Mouse (Mus musculus): ENCODE results near the gene Gm20388. TPM values are rescaled to one million over a fixed set of nuclear protein-coding genes. Genes with fewer than 3 reads are reported as not detected.

Gm20388 gene
- polyA plus RNA-seq, 1 experiment from 2014 or later: not detected

GRCm38 (mm10) chr8:120261338-120262120 is 350.9 kb downstream of the Gm20388 start:
- Histone ChIP-seq H3K4me1 (peaks cover 54% of the 10 kb centered on the region), H3K27me3 (replicated peaks) (peaks cover 13% of the 10 kb centered on the region; the same call in 1 of the 2 replicates), H3K4me2 (no peak overlapping the region), H3K4me3 (no peak overlapping the region), H3K9me3 (no peaks in the 10 kb centered on the region), H3K36me3 (no peaks in the 10 kb centered on the region), H3K27ac (replicated peaks) (0 out of 2 replicates have a peak overlapping the region, but pooled peaks have one; percentile 39), H3K9ac (0 out of 2 replicates have a peak overlapping the region, but pooled peaks have one; percentile 12)
- ATAC-seq (ENCODE audit: extremely low read depth, insufficient number of reproducible peaks, low FRiP score, low TSS enrichment): no peak
- WGBS: 52% methylated on average over 21 of the region's 21 CpGs

GRCm38 (mm10) chr8:120263879-120264278 is 353.2 kb downstream of the Gm20388 start:
- Histone ChIP-seq H3K4me3 (no peak overlapping the region), H3K4me2 (no peak overlapping the region), H3K36me3 (no peaks in the 10 kb centered on the region), H3K27ac (replicated peaks) (peak overlapping the region; percentile 82; the same call in 1 of the 2 replicates), H3K27me3 (replicated peaks) (peaks cover 13% of the 10 kb centered on the region; the same call in 1 of the 2 replicates), H3K9me3 (no peaks in the 10 kb centered on the region), H3K9ac (0 out of 2 replicates have a peak overlapping the region, but pooled peaks have one; percentile 69), H3K4me1 (peaks cover 61% of the 10 kb centered on the region)
- 84% methylated on average over 5 of the region's 5 CpGs for WGBS
- no peak for ATAC-seq (ENCODE audit: extremely low read depth, insufficient number of reproducible peaks, low FRiP score, low TSS enrichment)

- Histone ChIP-seq H3K4me1 (peaks cover 65% of the 10 kb centered on the region), H3K36me3 (no peaks in the 10 kb centered on the region), H3K27ac (replicated peaks) (peak overlapping the region; percentile 82), H3K27me3 (replicated peaks) (peaks cover 13% of the 10 kb centered on the region; the same call in 1 of the 2 replicates), H3K9me3 (no peaks in the 10 kb centered on the region), H3K4me2 (peak overlapping the region; percentile 61), H3K4me3 (peak overlapping the region; percentile 38), H3K9ac (peak overlapping the region; percentile 69)
- 29% methylated on average over 13 of the region's 13 CpGs for WGBS
- ATAC-seq (ENCODE audit: extremely low read depth, insufficient number of reproducible peaks, low FRiP score, low TSS enrichment): no peak; the same call in 1 of the 2 replicates
Observed at GRCm38 (mm10) chr8:120264388-120264943, 353.8 kb downstream of the Gm20388 start.

GRCm38 (mm10) chr8:120264944-120265453 is 354.4 kb downstream of the Gm20388 start:
- Histone ChIP-seq H3K4me1 (peaks cover 65% of the 10 kb centered on the region), H3K9me3 (no peaks in the 10 kb centered on the region), H3K36me3 (no peaks in the 10 kb centered on the region), H3K4me3 (peak overlapping the region; percentile 38), H3K27ac (replicated peaks) (peak overlapping the region; percentile 82), H3K27me3 (replicated peaks) (peaks cover 13% of the 10 kb centered on the region; the same call in 1 of the 2 replicates), H3K9ac (peak overlapping the region; percentile 69), H3K4me2 (peak overlapping the region; percentile 61)
- 4% methylated on average over 16 of the region's 16 CpGs for WGBS
- peak; percentile 27 for ATAC-seq (ENCODE audit: extremely low read depth, insufficient number of reproducible peaks, low FRiP score, low TSS enrichment)

GRCm38 (mm10) chr8:120265471-120265870 is 354.8 kb downstream of the Gm20388 start:
- Histone ChIP-seq H3K27me3 (replicated peaks) (peaks cover 13% of the 10 kb centered on the region; the same call in 1 of the 2 replicates), H3K9me3 (no peaks in the 10 kb centered on the region), H3K36me3 (no peaks in the 10 kb centered on the region), H3K4me1 (peaks cover 67% of the 10 kb centered on the region), H3K4me2 (peak overlapping the region; percentile 61), H3K9ac (peak overlapping the region; percentile 69), H3K4me3 (no peak overlapping the region), H3K27ac (replicated peaks) (peak overlapping the region; percentile 82)
- 14% methylated on average over 4 of the region's 4 CpGs for WGBS
- 0 out of 2 replicates have a peak, but pooled peaks have one; percentile 19 for ATAC-seq (ENCODE audit: extremely low read depth, insufficient number of reproducible peaks, low FRiP score, low TSS enrichment)

GRCm38 (mm10) chr8:120268541-120268980 is 357.9 kb downstream of the Gm20388 start:
- Histone ChIP-seq H3K4me1 (peaks cover 50% of the 10 kb centered on the region), H3K9me3 (no peaks in the 10 kb centered on the region), H3K4me3 (no peak overlapping the region), H3K9ac (peak overlapping the region; percentile 10; the same call in 1 of the 2 replicates), H3K27ac (replicated peaks) (no peak overlapping the region), H3K36me3 (no peaks in the 10 kb centered on the region), H3K4me2 (no peak overlapping the region), H3K27me3 (replicated peaks) (peaks cover 6% of the 10 kb centered on the region; the same call in 1 of the 2 replicates)
- no peak for ATAC-seq (ENCODE audit: extremely low read depth, insufficient number of reproducible peaks, low FRiP score, low TSS enrichment)
- 52% methylated on average over 19 of the region's 19 CpGs for WGBS

- no peak overlapping the region for H3K27ac ChIP-seq (replicated peaks)
- no peaks in the 10 kb centered on the region for H3K9me3 ChIP-seq
- peaks cover 44% of the 10 kb centered on the region for H3K4me1 ChIP-seq
- 79% methylated on average over 13 of the region's 13 CpGs for WGBS
- no peaks in the 10 kb centered on the region; the same call in 1 of the 2 replicates for H3K27me3 ChIP-seq (replicated peaks)
- ATAC-seq (ENCODE audit: extremely low read depth, insufficient number of reproducible peaks, low FRiP score, low TSS enrichment): no peak
- H3K36me3 ChIP-seq: no peaks in the 10 kb centered on the region
- no peak overlapping the region for H3K4me3 ChIP-seq
- H3K9ac ChIP-seq: no peak overlapping the region
- no peak overlapping the region for H3K4me2 ChIP-seq
Observed at GRCm38 (mm10) chr8:120270449-120270848, 359.8 kb downstream of the Gm20388 start.

GRCm38 (mm10) chr8:120273430-120273829 is 362.8 kb downstream of the Gm20388 start:
- no peak for ATAC-seq (ENCODE audit: extremely low read depth, insufficient number of reproducible peaks, low FRiP score, low TSS enrichment)
- H3K4me1 ChIP-seq: peaks cover 48% of the 10 kb centered on the region
- no peak overlapping the region for H3K27ac ChIP-seq (replicated peaks)
- no peak overlapping the region for H3K9ac ChIP-seq
- no peak overlapping the region for H3K4me2 ChIP-seq
- no peaks in the 10 kb centered on the region; the same call in 1 of the 2 replicates for H3K27me3 ChIP-seq (replicated peaks)
- no peaks in the 10 kb centered on the region for H3K36me3 ChIP-seq
- H3K9me3 ChIP-seq: no peaks in the 10 kb centered on the region
- 74% methylated on average over 4 of the region's 4 CpGs for WGBS
- no peak overlapping the region for H3K4me3 ChIP-seq

- H3K9ac ChIP-seq: peak overlapping the region; percentile 80
- H3K27me3 ChIP-seq (replicated peaks): no peaks in the 10 kb centered on the region; the same call in 1 of the 2 replicates
- no peaks in the 10 kb centered on the region for H3K9me3 ChIP-seq
- H3K27ac ChIP-seq (replicated peaks): peak overlapping the region; percentile 94
- peak overlapping the region; percentile 82 for H3K4me2 ChIP-seq
- peak; percentile 80 for ATAC-seq (ENCODE audit: extremely low read depth, insufficient number of reproducible peaks, low FRiP score, low TSS enrichment)
- no peaks in the 10 kb centered on the region for H3K36me3 ChIP-seq
- H3K4me3 ChIP-seq: peak overlapping the region; percentile 53
- H3K4me1 ChIP-seq: peaks cover 59% of the 10 kb centered on the region
- under 1% methylated on average over 46 of the region's 49 CpGs for WGBS
Observed at GRCm38 (mm10) chr8:120276051-120276890, 365.6 kb downstream of the Gm20388 start.

GRCm38 (mm10) chr8:120276891-120277426 is 366.3 kb downstream of the Gm20388 start:
- H3K36me3 ChIP-seq: no peaks in the 10 kb centered on the region
- ATAC-seq (ENCODE audit: extremely low read depth, insufficient number of reproducible peaks, low FRiP score, low TSS enrichment): 0 out of 2 replicates have a peak, but pooled peaks have one; percentile 11
- WGBS: 12% methylated on average over 16 of the region's 16 CpGs

More at GRCm38 (mm10) chr8:120276891-120277426, 366.3 kb downstream of the Gm20388 start:
- H3K4me3 ChIP-seq: peak overlapping the region; percentile 53
- H3K4me2 ChIP-seq: peak overlapping the region; percentile 82
- no peaks in the 10 kb centered on the region for H3K9me3 ChIP-seq
- peak overlapping the region; percentile 80 for H3K9ac ChIP-seq
- H3K27me3 ChIP-seq (replicated peaks): no peaks in the 10 kb centered on the region; the same call in 1 of the 2 replicates
- peak overlapping the region; percentile 94 for H3K27ac ChIP-seq (replicated peaks)
- H3K4me1 ChIP-seq: peaks cover 65% of the 10 kb centered on the region

Measured in heart, embryonic 13.5 days (tissue).